Mouse (Mus musculus) mesoderm, embryonic 11.5 days (tissue): ENCODE measurements at regions not wholly inside any gene's neighbourhood (a gene's known extent, or its start where the extent isn't known, plus 50 kb on each side); places are given as distances from the start of the nearest gene placed in this dataset.

Experiments
- DNase-seq: peaks from one replicate; pipeline ENCODE4 v3.0.0-alpha.2; 2012; ENCODE audit warnings: low read depth, low spot score

DNA sequence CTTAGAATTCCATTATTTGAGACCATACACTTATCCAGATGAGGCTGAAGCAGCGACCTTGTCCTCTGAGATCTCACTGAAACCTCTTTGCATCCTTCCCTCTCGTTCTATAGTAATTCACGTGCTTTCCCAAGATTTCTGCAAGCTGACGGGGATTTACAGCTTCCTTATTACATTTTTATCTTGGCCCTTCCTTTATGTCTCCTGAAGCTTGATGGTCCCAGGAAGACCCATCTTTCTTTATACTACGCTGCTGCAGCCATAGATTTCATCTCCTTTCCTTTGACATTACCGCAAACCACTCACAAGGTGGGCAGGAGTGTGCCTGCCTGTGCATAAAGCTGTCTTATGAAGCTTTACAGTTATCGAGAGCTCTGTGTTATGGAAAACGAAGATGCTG is 63.3 kb upstream of the Rbms3 start:
- no peak for DNase-seq

DNA sequence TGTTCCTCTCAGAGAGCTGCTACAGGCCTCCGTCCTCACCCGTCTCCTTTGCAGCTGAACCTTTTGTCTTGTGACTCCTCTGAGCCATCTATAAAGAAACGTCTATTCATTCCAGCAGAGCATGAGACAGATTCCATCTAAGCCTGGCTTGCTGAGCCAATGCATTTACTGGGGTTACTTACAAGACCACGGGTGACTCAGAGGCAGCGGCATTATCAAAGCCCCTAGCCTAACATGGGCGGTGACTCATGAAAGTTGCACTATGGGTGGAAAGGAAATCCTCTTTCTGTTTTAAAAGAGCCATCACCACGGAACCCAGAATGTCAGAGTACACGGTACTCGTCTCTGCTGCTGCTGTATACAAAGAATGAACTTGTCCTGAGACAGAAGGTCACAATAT is 62.8 kb upstream of the Rbms3 start:
- DNase-seq: peak; percentile 6

DNA sequence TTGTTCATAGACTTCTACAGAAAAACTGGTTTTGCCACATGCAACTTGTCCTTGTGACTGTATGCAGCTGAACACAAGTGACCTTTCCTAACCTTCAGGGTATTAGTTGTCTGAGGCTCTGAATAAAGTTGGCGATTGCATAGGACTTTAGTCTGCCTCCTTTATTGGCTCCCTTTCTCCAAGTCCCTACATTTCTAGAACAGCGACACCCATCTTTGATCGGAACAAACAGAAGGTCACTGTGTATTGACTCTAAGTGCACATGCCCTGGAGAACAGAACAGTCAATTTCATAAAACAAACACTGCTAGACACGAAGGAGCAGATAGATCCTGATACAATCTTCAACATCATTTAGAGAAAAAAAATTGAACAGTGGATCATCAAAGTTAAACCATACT is 60.2 kb upstream of the Rbms3 start:
- DNase-seq: no peak
